Mouse (Mus musculus) right cerebral cortex, postnatal 14 days (tissue): ENCODE data around the gene Slc22a14.
A peak's percentile ranks its signal among the peaks of the same experiment; 100 is the strongest.

ENCODE experiments used
- DNase-seq: peaks from one replicate; pipeline ENCODE4 v3.0.0; 2022

Gene Slc22a14

DNA sequence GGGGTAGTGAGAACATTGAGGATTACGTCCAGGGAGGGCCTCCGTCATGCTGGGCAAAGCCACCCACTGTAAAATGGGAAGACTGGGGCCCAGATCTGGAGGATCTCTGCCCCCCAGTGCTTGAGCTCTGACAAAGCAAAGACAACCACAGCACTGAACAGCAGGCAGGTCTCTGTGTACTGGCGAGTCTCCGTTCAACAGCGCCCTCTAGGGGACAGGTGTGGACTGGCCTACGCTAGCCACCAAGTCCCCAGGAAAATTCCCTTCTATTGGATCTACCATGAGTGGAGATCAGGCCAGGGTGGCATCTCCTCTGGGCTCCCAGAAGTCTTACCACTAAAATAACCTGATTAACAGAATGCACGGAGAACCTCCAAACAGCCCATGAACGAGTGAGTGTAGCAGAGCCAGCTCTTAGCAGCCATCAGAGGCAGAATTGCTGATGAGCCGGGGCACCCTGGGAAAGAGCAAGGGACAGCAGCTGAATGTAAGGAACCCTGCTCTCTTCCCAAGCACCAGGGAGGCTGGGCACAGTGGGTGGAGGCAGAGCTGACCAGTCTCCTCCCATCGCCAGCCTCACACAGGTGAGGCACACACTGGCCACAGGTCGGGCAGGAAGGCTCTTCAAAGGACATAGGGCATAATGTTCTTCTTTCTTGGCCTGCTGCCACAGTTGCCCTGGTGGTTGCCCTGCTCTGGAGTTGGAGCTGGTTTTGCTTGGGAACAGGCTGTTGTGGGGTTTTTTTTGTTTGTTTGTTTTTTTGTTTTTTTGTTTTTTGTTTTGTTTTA lies 173.0 kb downstream of the Slc22a14 start:
- DNase-seq, result peak; percentile 25

DNA sequence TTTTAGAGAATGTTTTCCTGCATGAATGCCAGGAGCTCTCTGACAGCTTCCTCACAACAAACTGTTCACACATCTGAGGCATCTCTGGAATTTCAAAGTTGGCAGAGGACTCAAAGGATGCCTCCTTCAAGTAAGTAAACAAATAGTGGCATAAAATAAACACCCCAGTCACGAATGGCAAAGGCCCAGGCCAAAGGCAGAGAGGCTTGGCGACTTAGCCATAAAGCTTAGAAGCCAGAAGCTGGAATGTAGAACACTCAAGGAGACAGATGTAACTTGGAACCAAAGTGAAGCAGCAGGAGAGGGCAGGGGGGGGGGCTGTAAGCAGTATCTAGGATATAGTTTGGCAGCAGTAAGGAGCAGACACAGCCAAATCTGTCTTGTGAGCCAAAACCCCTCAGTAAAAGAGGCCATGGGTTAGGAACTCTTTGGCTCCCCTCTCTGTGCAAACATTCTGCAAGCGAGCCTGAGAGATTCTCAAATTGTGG lies 184.1 kb downstream of the Slc22a14 start:
- DNase-seq, result no peak

DNA sequence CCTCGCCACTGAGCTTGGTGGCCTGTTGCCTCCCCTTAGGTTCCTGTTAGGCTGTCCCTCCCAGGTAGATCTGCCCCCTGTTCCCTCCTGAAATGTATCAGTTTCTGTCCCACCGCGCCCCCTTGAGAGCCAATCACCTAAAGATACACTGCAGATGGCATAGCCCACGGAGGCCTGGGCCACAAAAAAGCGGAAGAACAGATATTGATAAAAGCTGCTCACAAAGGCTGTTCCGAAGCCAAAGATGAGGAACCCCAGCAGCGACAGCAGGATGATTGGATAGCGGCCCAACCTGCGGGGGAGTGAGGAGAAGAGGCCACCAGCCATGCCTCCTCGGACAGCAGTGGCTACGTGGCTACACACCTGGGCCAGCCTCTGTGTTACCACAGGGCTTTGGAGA lies 186.1 kb downstream of the Slc22a14 start:
- DNase-seq, result no peak

DNA sequence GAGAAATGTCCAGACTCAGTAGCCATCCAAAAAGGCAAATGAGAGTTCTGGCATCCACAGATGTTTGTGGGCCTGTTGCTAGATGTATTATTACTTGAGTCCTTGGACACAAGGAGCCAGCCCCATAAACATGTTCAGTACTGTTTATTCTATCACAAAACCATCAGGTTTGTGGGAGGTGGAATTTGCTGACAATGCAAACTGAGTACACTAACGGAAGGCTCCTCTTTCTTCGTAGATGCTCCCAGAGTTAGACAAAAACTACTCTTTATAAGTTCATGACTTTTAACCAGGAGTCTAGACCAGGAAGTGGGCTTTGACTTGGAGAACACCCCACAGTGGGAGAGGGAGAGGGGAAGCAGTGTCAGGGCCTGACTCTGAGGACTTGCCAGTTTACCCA lies 197.7 kb downstream of the Slc22a14 start:
- no peak for DNase-seq

DNA sequence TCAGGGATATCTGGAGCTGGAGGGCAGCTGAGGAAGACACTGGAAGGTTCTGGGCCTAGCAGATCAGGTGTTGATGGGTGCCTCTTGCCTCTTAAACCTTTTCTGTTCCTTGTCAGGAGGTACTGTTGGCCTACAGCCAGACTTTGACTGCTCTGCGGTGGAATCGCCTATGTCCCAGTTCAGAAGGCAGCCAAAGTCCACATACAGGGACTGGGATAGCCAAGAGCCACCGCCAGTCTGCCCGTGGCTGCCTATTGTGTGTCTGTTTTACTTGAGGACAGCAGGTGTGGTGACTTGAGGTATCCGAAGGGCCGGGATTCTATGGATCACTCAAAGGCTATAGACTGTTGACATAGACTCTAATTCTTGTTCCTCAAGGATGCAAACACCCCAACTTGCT lies 199.8 kb downstream of the Slc22a14 start:
- DNase-seq, result no peak

DNA sequence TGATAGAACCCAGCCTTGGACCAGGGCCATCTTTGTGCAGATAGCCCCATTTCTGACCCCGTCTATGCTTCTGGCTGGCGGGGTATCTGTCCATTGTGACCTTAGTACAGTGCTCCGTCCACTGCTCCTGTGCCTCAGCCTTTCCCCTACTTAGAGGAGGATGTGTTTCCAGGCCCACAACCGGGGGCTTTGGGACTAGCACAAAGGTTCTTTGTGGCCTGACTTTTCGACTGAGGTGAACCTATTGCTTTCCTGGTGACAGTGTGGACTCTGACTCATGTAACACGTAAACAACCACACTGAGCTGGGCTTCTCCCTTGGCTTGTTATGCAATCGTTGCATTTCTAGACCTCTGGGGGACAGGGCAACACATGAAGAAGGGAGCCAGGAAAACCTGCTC lies 200.6 kb downstream of the Slc22a14 start:
- no peak for DNase-seq

DNA sequence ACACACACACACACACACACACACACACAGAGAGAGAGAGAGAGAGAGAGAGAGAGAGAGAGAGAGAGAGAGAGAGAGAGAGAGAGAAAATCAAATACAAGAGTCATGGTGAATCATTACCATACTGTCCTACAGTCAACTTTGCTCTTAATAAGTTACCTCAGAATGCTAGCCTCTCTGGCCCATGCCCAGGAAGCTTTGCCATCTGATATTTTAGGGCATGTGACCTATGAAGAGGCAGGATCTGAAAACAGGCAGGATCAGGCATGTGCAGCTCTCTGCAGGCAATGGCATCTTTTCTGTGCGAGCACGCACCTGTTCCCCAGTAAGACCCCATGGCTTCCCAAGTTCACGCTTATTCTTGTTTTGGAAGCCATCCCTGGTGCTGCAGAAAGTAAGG lies 204.7 kb downstream of the Slc22a14 start:
- DNase-seq, result no peak

DNA sequence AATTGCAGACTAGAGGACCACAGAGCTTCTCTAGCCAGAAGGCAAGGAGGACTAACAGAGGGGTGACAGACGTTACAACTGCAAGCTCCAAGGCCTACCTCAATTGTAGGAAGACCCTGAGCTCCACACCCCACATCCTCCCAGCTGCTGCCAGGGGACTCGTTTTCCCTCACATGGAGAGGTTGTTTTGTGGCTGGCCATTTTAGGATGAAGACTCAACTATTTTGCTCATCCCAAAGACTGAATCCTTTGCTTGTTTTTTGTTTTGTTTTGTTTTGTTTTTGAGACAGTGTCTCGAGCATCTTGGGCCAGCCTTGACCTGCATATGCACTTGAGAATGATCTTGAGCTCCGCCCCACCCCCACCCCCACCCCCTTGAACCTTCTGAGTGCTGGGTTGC lies 206.5 kb downstream of the Slc22a14 start, which contains the start of gene Gm47289:
Gm47289 (plus strand) TSS at position 301 of the 400 bp plus-strand sequence.
- DNase-seq, result no peak

DNA sequence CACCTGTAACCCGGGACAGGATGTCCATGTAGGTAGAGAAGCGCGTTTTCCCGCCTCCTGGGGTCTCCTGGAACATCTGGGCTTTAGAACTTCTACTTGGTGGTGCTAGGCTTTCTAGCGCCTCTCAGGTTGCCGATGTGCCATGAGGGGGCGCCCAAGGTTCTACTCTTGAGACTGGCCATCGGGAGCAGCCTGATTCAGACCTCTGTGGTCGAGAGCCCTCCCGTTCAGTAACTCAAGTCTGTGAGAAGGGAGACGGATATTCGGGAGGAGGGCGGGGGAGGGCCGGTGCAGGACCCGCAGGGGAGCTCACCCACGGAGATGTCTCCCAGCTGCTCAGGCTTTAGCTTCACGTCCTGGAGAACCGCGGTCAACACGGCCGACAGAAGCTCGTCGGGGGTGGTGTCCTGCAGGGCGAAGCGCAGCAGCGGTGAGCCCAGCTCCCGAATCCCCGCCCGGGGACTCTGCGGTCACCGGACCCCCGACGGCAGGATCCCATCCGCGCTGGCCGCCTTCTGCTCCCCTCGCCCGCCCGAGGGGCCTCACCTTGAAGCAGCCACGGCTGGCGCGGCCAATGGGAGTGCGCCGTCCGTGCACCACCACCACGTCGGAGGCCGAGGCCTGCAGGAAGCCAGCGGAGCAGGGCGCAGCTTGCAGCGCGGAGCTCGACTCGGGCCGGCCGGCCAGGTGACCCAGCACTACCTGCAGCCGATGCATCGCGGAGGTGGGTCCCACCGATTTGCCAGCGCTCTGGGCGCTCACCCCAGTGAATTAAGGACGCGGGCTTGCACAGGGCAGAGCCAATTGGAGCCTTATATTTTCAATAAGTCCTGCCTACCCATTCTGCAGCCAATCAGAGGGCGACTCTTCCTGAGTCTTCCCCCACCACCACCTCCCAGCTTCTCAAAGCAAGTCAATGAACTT lies 208.8 kb downstream of the Slc22a14 start, which contains the start of gene Acaa1b:
Acaa1b (minus strand) TSS at position 816 of the 924 bp plus-strand sequence.
- peak; percentile 80 for DNase-seq

DNA sequence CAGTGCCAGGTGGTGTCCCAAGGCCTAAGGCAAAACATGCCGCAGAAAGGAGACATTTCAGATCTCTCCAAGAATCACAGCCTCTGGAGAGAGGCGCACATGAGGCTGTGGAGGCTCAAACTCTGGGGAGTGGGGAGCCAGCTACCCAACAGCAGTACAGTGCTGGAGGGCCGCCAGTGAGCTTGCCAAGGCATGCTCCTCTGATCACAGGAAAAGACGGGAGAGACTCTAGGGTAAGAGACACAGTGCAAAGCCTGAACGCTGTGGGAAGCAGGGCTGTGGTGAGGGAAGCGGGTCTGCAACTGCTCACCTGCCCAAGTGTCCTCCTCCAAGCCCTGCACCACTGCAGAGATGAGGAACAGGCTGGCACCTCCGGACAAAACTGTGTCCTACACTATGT lies 209.5 kb downstream of the Slc22a14 start:
- peak; percentile 47 for DNase-seq

DNA sequence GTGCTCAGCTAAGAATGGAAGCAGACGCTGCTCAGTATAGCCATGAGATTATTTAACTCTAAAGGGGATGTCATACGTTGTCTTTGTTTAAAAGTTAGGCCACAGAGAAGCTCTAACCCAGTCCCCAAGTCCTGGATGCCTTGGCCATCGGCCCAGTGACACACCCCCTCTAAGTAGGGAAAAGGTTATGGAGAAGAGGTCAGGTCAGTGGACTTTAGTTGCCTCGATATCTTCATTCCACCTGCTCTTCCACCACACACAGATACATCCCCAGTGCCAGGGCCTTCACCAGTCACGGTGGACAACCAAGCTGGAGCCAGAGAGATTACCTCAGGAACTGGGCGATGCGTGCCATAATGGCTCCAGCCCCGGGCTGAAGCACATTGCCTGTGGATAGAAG lies 209.9 kb downstream of the Slc22a14 start:
- DNase-seq, result no peak

DNA sequence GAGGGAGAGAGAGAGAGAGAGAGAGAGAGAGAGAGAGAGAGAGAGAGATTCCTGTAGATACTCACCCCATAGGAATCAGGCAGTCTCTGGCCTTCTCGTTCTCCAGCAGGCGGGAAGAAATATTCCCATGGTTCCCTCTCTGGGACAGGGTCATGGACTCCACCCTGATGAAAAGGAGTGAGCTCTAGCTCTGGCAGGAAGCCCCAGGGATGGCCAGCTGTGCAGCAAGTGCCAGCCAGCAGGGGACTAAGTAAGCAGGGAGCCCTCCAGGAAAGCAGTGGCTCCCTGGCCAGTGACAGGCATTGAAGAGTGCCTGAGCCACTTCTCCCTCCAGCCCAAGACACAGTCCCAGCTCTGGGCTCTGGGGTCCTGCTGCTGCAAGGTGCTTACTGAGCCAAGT lies 213.6 kb downstream of the Slc22a14 start:
- DNase-seq, result no peak

DNA sequence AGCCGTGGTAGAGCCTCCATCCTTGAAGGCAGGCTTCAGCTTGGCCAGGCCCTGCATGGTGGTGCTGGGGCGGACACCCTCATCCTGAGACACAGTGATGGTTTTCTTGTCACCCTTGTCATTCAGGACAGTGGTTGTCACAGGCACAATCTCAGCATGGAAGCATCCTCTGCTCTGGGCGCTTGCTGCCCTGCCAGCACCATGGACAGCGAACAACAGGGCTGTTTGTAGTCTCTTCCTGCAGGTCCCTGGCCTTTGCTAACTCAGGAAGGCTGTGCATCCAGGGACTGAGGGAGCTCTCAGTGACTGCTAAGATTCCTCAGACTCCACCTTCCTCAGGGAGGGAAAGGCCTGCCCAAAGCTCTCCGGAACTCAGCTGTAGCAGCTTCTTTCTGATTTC lies 215.8 kb downstream of the Slc22a14 start:
- no peak for DNase-seq

DNA sequence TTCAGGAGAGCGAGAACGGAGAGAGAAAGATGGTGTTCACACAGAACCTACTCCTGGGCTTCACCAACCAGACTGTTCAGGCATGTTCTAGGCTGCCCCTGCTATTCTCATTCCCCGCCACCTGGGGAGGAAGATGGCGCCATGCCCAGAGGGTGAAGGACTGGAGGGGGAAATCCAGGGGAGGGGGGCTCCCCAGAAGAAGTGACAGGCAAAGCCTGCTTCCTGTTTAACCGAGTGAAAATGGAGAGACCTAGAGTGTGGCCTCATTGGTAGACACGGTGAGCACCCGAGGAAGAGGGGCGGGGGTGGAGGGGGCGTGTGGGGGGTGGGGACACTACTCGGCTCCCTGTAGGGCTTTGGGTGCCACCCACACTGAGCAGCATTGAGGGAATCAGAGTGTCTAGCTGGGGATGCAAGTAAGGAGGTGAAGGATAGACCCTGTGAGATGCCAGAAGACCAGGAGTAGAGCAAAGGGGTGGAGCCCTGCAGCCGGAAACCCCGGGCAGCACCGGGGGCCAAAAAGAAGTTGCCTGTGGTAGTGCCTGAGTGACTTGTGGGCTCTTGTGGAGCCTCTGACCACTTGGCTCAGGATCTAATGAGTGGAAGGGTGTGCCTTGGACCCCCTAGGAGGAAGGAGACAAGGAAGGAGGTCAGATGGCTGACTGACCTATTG lies 219.1 kb downstream of the Slc22a14 start:
- DNase-seq, result no peak

DNA sequence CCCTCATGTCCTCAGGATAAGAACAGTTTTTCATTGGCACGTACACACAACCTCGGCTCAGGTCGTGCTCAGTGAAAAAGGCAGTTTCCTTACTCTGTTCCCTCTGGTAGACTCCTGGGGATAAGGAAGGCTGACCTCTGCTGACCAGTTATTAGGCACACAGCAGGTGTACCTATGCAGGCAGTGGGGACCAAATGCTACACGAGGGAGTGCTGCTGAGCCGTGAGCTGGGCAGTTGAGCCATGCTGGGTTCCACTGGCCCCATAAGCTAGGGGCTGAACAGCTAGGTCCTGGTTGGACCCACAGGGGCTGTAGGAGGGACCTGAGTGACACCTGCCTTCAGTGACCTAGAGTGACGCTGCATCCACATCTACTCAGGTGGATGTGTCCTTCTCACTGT lies 219.7 kb downstream of the Slc22a14 start:
- no peak for DNase-seq

DNA sequence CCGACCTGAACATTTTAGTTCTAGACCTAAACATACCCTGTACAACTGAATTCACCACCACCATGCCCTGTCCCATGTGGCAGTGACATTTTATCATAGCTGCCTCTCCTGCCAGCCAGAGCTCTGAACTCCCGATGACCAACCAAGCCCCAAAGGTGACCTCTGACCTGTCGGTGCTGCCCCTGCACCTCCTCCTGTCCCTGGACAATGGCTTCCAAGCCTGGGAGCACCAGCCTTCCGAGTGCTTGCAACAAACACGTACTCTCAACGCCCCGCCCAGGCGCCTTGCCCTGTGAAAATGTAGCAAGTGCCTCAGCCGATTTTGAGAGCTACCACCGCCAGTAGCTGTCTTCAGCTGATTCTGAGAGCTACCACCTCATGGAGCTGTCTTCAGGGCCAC lies 220.2 kb downstream of the Slc22a14 start:
- DNase-seq, result no peak

DNA sequence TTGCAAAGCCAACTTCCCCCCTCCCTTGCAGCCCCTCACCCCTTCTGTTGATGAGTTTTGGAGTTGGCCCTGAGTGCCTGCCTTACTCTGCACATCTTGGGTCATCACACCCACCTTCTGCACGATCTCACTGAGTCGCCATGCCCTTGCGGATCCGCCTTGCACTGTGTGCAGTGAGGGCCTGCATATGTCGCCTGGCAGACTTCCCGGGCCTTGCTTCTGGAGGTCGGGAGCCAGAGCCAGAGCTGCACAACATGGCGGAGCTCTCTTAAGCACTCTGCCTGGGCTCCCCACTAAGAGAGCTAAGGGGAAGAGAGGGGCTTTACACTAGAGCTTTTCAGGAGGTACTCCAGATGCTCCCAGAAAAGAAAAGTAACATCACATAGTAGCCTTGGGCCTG lies 220.7 kb downstream of the Slc22a14 start:
- DNase-seq, result no peak

DNA sequence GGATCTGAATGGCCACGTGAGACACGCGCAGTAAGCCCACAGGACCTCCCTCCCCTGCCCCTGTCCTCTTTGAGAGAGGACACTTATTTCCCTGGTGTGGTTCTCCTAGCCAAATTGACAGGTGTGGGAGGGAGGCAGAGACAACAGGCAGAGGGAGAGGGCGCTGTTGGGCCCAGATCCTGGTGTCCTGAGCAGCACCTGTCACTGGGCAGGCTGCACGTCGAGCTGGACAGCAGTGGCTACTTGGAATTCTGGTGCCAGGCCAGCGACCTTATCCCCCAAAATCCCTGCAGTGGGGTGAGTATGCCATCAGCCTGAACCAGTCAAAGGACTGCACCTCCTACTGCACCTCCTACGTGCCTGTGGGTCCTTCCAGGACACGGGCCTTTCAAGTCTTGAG lies 222.0 kb downstream of the Slc22a14 start:
- DNase-seq, result no peak

DNA sequence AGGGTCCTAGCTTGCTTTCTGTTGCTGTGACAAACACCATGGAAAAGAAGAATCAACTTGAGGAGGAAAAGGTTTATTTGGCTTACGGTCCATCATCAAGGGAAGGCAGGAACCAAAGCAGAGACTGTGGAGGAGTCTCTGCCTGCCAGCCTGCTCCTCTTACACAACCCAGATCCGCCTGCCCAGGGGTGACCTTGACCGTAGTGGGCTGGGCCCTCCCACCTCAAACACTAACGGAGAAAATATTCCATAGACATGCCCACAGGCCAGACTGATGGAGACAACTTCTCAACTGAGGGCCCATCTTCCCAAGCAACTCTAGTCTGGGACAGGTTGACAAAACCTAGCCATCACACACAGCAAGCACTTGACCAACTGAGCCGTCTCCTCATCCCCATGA lies 223.3 kb downstream of the Slc22a14 start:
- DNase-seq, result no peak

DNA sequence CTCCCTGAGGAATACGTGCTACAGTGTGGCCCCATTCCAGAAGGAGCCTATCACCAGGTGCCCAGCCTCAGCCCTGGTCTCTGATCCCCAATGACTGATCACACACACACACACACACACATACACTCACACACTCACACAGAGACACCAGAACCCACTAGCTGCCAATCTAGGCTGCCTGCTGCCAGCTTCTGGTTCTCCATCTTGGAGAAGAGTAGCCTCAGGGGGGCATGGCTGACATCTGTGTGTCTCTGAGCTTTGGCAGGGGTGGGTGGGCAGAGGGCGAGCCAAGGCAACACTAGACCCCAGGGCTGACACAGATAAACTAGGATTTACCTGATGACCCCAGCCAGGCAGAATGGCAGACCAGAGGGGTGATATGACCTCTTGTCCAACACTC lies 226.5 kb downstream of the Slc22a14 start:
- DNase-seq, result no peak

DNA sequence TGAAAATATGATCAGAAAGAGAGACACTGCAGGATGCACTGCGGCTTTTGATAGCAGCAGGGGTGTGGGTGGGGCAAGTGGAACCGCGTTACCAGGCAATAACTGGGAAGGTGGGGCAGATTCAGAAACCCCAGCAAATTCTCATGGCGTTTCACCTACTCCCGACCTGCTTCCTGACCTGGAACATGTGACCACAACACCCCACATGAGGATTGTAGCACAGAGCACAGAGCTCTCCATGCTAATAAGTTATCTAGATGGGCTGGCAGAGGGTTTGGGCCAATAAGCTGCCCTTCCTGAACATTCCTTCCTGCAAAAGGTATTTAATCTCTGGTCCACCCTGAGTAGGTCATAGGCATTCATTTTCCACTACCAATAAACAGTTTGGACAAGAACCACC lies 234.7 kb downstream of the Slc22a14 start:
- DNase-seq, result no peak

DNA sequence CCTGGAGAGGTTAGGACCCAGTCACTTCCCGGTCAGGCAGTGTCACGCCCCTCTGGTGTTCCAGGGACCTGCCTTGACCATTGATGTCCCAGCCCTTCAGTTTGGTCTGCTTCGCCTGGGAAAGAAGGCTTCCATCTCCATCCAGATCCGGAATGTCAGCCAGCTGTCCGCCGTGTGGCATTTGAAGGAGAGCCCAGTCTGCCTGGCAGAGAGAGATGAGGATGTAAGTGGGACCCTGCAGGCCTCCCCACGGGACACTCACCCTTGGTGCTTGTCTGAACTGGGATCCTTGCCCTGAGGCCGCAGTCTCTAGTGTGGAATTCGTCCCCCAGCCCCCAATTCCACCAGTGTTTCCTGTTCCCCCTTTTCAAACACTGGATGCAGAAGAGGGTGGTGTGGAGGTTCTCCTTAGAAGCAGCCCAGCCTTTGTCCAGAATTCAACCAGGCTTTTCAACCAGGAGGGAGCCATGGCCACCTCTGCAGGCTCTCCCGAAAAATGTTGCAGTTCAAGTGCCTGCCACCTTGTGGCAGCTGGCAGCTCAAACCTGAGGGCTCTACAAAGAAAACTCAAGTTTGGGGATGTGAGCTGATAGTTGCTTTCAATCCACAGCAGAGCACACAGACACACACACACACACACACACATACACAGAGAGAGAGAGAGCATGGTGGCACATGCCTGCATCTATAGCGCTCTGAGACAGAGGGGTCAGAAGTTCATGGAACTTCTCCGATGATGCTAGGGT lies 236.7 kb downstream of the Slc22a14 start:
- DNase-seq, result no peak
